Mouse (Mus musculus) gonadal fat pad, adult 2 months (tissue): ENCODE results near the gene Gbgt1. TPM values are rescaled to one million over a fixed set of nuclear protein-coding genes. Genes with fewer than 3 reads are reported as not detected.
"Not testable (repeated sequence)": the region's sequence is repeated elsewhere in the genome, so short reads cannot be mapped to it uniquely, and the experiment has no call there.

Experiments used
- DNase-seq: peaks from one replicate; pipeline ENCODE4 v3.0.0-alpha.2; 2012; ENCODE audit warnings: low read depth
- polyA plus RNA-seq: library from polyadenylated mRNA; depleted of rRNA; stranded (reverse); fragments of >200 nt; gene quantifications from 2 replicates; pipeline ENCODE4 v1.2.3, GENCODE M21; 2012

Gbgt1 gene
- polyA plus RNA-seq, 1 experiment = 3.4 TPM

DNA sequence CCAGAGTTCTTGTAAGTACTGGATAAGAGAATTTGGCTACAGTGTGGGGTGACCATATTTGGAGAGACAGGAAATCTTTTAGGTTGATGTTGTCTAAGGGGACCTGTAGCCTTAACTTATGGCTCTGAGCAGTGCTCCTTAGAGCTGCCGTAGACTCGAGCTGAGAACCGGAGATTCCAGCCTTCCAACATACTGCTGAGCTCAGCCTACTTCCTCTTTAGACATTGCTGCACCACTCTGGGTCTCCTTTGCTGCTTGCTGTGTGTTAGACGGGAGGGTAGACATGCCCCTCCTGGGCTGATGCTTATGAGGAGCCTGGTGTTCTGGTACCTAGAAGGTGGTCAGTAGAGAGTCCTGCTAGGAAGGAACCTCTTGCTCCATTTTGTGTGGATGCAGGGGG lies 1.7 kb downstream of the Gbgt1 start:
- no peak for DNase-seq

- DNase-seq = no peak
Observed at GRCm38 (mm10) chr2:28502987-28503386, 6.3 kb downstream of the Gbgt1 start.

DNA sequence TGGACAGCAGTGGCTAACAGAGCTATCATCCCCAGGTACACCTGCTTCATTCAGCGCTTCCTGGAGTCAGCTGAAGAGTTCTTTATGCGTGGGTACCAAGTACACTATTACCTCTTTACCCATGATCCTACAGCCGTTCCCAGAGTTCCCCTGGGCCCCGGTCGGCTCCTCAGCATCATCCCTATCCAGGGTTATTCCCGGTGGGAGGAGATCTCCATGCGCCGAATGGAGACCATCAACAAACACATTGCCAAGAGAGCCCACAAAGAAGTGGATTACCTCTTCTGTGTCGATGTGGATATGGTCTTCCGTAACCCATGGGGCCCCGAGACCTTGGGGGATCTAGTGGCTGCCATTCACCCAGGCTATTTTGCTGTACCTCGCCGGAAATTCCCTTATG lies 8.0 kb downstream of the Gbgt1 start:
- no peak for DNase-seq

GRCm38 (mm10) chr2:28505795-28506194 lies 9.1 kb downstream of the Gbgt1 start, which contains the start of gene Gm10134:
TSS of gene Gm10134 (plus strand) at chr2:28506095.
- no peak for DNase-seq

DNA sequence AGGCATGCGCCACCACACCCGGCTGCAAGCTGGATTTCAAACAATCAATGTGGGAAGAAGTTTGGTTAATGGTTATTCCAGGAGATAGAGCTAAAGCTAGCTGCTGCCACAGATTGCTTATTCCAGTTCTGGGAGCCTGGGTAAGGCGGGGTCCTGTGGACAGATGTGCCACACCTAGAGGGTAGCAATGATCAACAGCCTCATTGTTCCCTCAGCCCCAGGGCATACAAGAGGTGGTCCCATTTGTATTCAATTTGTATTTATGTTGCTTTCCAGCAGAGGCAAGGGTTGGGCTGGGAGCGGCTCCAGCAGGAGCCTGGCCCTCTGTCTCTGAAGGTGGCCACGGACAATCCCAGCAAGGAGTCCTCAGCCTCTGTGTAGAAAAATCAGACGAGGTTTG lies 9.6 kb downstream of the Gbgt1 start:
- no peak for DNase-seq

DNA sequence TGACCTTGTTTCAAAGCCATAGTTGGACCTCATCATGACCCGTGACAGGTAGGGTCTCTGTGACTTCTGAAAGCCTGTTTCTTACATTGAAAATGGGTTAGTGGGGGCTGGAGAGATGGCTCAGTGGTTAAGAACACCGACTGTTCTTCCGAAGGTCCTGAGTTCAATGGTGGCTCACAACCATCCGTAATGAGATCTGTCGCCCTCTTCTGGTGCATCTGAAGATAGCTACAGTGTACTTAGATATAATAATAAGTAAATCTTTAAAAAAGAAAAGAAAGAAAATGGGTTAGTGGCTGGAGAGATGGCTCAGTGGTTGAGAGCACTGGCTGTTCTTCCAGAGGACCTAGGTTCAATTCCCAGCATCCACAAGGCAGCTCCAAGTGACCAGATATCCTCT lies 14.9 kb downstream of the Gbgt1 start:
- DNase-seq = not testable (repeated sequence)

DNA sequence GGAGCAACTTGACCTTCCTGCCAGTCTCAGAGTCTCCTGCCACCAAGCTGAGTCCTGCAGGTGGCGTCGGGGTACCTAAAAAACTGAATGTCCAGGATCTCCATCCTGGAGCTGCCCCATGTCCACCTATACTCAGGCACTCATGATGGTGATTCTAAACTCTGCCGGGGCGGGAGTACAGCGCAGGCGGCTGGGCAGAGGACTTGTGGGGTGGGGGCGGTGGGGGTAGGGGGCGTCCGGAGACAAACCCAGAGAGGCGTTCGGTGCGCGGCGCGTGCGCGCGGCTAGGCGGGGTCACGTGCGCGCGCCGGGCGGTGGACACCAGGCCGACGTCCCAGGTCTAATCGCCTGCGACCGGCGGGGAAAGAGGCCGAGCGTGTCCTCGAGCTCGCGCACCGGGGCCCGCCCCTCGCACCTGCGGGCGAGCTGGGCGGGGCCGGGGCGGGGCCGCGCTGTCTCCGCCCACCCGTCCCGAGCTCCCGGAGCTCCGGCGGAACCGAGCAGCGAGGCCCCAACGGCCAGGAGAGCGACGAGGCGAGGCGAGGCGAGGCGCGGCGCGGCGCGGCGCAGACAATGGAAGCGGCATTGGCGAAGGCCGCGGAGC lies 16.2 kb downstream of the Gbgt1 start, which contains the start of gene Ralgds:
Gene Ralgds (plus strand): TSS at position 328 of the 604 bp plus-strand sequence.
- DNase-seq = no peak

- no peak for DNase-seq
Observed at GRCm38 (mm10) chr2:28513431-28514370, 17.0 kb downstream of the Gbgt1 start.

DNA sequence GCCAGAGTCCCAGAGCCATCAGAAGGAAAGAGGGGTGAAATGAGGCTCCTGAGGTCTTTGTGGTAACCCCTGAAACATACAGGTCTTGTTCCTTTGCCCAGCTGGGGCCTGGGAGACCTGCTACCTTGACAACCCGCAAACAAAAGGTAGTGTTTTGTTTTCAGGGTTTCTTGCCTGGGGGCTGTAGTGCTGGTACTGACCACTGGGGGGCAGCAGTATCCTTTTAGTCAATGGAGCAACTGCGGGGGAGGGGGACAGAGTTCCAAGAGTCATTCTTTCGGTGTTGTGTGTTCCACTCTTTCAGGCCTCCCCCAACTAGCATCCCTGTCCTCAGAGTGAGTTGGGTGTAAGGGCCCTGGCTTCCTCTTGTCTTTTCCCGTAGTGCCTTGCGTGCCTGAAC lies 17.8 kb downstream of the Gbgt1 start:
- DNase-seq = no peak

DNA sequence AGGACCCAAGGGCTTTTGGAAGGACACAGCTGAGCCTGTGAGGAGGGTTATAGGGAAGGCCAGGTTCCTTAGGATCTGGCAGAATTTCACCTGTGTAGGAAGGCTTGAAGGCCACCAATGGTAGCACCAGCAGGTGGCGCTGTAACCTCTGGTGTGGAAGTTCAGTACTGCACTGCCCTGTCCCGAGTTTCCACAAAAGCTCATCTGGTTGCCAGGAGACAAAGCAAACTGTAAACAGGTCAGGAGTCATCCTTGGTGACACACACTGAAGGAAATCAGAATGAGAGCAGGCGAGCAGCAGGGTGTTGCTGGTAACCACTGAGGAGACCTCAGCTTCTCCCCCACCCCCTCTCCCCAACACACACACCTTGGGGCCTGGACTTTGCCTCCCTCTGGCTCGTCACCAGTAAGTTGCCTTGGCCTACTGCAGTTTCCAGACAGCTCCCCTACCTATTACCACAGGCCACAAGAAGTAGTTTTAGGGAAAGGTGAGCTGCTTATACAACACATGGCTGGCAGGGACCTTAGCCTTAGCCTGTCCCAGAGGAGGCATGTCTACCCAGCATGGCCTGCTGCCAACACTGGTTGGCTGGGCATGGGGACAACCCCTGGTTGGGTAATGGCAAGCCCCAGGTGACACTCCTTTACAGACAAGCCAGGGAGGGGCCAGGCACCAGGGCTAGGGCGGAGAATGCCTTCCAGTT lies 20.7 kb downstream of the Gbgt1 start:
- no peak for DNase-seq

- DNase-seq = no peak
Observed at GRCm38 (mm10) chr2:28518231-28518630, 21.5 kb downstream of the Gbgt1 start.

DNA sequence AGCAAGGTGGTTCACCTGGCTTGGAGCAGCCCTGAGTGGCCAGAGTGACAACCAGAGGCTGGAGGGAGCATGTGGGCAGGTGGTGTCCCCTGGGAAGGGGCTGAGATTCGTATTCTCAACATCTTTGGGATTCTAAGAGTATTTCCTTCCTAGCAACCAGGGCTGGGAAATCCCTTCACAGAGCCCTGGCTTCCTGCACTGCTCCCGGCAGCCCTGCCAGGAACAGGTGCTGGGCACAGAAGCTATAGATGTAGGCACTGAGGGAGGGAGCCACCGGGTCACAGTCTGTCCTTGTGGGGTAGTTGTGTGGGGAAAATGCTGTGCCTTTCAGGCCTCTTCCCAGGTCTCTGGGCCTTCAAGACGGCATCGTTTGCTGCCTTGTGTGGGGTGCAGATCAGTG lies 23.9 kb downstream of the Gbgt1 start:
- DNase-seq = no peak

DNA sequence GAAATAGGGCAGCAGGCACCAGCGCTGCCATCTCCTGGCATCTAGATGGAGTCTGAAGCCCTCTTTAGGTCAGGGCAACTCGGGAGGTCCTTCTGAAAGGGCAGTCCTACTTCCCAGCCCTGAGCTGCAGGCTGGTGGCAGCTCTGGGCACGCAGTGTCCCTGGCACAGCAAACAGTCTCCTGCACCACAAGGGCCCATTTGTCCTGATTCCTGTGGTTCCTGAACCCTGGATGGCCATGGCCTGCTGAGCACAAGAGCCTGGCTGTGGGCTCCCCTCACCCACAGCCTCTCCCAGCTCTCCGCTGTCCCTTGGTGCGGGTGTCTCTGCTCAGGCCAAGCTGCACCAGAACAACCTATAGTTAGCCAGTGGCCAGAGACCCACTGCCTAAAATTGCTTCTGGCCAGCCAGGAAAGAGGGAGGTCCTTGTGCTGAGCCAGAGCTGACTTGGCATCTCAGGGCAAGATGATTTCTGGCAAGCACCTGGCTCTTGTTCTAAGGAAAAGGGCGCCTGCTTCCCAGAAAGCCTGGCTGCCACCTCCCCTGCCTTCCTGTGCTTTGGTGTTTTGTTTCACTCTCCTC lies 25.0 kb downstream of the Gbgt1 start:
- no peak for DNase-seq

DNA sequence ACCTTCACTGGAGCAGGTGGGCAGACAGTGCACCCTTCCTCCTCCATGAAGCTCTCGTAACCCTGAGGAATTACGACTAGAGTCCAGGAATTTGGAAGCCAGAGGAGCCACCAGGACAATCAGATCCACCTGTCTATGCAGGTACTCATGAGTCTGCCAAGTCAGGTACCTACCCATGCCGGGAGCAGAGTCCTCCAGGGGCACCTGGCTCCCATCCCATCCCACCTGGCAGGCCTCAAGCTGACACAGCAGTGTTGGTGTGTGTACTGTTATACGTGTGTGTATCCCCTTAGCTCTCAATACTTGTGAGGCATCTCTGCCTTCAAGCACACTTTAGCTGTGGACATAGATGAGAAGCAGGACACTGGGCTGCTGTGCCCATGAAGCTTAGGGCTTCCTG lies 25.5 kb downstream of the Gbgt1 start:
- DNase-seq = no peak

- DNase-seq = no peak
Observed at GRCm38 (mm10) chr2:28523643-28524117, 27.0 kb downstream of the Gbgt1 start.

- DNase-seq = no peak
Observed at GRCm38 (mm10) chr2:28524406-28524805, 27.7 kb downstream of the Gbgt1 start.

- no peak for DNase-seq
Observed at GRCm38 (mm10) chr2:28525219-28525942, 28.7 kb downstream of the Gbgt1 start.

GRCm38 (mm10) chr2:28525943-28526876 lies 29.5 kb downstream of the Gbgt1 start:
- DNase-seq = no peak

DNA sequence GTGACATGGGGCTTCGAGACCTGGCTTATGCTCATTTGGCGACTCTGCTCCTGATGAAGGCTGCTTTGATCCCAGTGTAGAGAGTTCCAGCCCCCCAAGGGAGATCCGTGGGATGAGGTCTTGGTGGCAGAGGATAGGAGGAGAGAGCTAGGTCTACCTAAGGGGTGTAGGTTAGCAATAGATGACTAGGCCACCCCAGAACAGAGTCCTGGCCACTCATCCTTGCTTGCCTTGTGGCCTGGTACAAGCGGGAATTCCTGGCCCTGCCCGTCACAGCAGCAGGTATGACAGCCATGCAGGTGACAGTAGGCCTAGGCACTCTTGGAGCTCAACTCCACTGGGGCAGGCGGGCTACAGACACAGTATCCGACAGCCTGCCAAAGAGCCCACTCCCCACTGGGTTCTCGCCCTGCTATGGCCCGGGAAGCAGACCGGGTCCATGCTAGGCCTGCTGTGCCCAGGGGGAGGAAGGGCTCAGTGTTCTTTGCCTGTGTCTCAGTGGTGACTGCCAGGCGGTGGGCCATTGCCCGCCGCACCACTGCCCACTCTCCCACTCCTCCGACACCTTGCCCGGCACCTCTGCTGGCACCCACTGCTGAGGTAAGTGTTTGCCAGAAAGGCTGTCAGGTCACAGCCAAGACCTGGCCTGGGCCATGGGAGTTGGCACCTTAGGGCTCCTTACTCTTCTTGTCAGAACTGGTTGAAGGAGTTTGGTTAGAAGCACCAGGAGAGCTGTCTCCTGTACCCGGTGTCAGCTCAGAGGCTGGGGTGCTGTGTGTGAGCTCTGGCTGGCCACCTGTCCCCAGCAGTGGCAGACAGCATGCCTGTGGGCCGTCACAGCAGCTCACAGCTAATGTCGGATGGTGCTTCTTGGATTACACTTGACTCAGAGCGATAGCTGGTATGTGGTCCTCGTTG lies 31.0 kb downstream of the Gbgt1 start:
- no peak for DNase-seq
